Mouse (Mus musculus) stomach, embryonic 15.5 days (tissue): Measurements from ENCODE around the gene Nedd4. TPM values are rescaled to one million over a fixed set of nuclear protein-coding genes. Genes with fewer than 3 reads are reported as not detected.

Experiments
- ATAC-seq: fragments of 200-750 bp; cut with Nextera tagmentation; 2 replicates; pipeline ENCODE4 v1.8.0; 2017; ENCODE audit warnings: low read depth, moderate number of reproducible peaks, moderate TSS enrichment; ENCODE audit not compliant: insufficient read depth, low FRiP score
- H3K27ac ChIP-seq: fragments of 300-500 bp; sonication (generic); 2 replicates; pipeline ENCODE4 v1.5.1; 2015; ENCODE audit warnings: mild to moderate bottlenecking, inconsistent platforms
- H3K27me3 ChIP-seq: fragments of 300-500 bp; sonication (generic); replicated peaks from 2 replicates; pipeline ENCODE4 v1.6.1; 2015; ENCODE audit warnings: inconsistent platforms
- H3K36me3 ChIP-seq: fragments of 300-500 bp; sonication (generic); 2 replicates; pipeline ENCODE4 v1.6.1; 2015; ENCODE audit warnings: inconsistent platforms
- H3K4me1 ChIP-seq: fragments of 300-500 bp; sonication (generic); 2 replicates; pipeline ENCODE4 v1.6.1; 2015; ENCODE audit warnings: inconsistent platforms
- H3K4me2 ChIP-seq: fragments of 300-500 bp; sonication (generic); 2 replicates; pipeline ENCODE4 v1.6.1; 2015; ENCODE audit warnings: mild to moderate bottlenecking, inconsistent platforms
- H3K4me3 ChIP-seq: fragments of 300-500 bp; sonication (generic); replicated peaks from 2 replicates; pipeline ENCODE4 v1.5.1; 2015; ENCODE audit warnings: inconsistent platforms
- H3K9ac ChIP-seq: fragments of 300-500 bp; sonication (generic); 2 replicates; pipeline ENCODE4 v1.6.1; 2015; ENCODE audit warnings: inconsistent platforms
- H3K9me3 ChIP-seq: fragments of 300-500 bp; sonication (generic); 2 replicates; pipeline ENCODE4 v1.6.1; 2016; ENCODE audit warnings: inconsistent platforms
- WGBS: fragments of 180-500 bp; shearing (Covaris S2); methylation state at CpG from one replicate; pipeline ENCODE4 v1.1.7; 2015; 5-methylcytosine and 5-hydroxymethylcytosine counted together
- polyA plus RNA-seq: library from polyadenylated mRNA; unstranded; fragments of >200 nt; fragmentation: Nextera tagmentation; extraction: Ambion mirVana; gene quantifications from 2 replicates; pipeline ENCODE4 v1.2.1, GENCODE M21; 2015

Nedd4 gene
- polyA plus RNA-seq, 1 experiment from 2014 or later: 502 TPM

DNA sequence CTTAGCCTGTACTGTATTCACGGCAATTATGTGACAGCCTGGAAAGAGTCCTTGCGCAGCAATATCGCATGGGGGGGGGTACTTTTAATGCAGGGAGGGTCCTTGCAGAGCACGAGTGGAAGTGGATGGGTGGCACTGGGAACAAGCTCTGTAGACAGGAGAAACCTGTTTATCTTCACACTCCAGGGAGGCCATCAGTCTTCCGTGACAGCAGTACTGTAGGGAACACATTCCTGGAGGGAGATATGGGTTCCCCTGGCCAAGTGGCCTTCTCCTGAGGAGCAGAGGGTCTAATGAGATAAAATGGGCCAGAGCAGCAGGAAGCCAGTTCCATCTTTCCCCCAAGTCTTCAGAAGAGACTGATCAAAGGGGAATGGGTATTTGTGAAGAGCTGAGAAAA lies 118.5 kb downstream of the Nedd4 start:
- no peaks in the 10 kb centered on the region for H3K9me3 ChIP-seq
- H3K4me3 ChIP-seq: no peak overlapping the region
- no peaks in the 10 kb centered on the region for H3K36me3 ChIP-seq
- H3K4me2 ChIP-seq: no peak overlapping the region
- peaks cover 14% of the 10 kb centered on the region for H3K4me1 ChIP-seq
- H3K27me3 ChIP-seq: no peaks in the 10 kb centered on the region
- no peak overlapping the region for H3K9ac ChIP-seq
- no peak overlapping the region for H3K27ac ChIP-seq
- no peak for ATAC-seq
- WGBS: 24% methylated on average over 5 of the region's 5 CpGs

DNA sequence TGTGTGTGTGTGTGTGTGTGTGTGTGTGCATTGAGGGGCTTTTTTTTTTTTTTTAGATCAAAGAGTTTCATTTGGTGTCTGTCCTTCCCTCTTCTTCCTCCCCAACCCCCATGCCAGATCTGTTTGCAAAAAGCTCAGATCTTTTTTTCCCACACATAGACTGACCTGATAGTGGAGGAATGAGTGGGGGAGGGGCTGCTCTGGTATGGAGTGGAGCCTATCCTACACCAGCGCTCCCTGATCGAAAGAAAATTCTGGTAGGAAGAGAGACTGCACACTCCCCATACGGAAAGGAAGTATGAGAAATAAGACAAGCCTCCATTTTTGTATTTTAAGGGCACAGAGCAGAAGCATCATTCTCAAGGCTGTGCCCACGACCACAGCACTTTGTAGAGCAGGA lies 119.3 kb downstream of the Nedd4 start:
- Histone ChIP-seq H3K4me2 (no peak overlapping the region), H3K27me3 (no peaks in the 10 kb centered on the region), H3K27ac (no peak overlapping the region), H3K36me3 (no peaks in the 10 kb centered on the region), H3K4me1 (peaks cover 14% of the 10 kb centered on the region), H3K4me3 (no peak overlapping the region), H3K9ac (no peak overlapping the region), H3K9me3 (no peaks in the 10 kb centered on the region)
- ATAC-seq: no peak
- 22% methylated on average over 4 of the region's 4 CpGs for WGBS

DNA sequence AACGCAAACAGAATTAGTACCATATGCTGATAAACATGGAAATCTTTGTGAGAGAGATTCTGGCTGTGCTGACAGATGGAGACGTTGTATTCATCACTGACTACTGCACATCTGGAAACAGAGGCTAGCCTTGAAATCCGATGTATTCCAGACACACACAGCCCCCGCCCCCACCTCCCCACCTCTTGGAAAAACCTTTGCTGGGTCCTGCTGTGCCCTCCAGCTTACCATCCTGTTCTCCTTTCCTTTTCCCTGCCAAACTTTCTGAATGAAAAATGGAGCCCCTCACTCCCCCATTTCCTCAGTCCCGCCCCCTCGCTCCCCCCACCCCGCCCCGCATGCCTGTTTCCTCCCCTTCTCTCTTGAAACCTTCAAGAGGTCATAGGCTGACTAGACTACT lies 120.0 kb downstream of the Nedd4 start:
- no peak overlapping the region for H3K4me2 ChIP-seq
- H3K9ac ChIP-seq: no peak overlapping the region
- H3K4me1 ChIP-seq: peaks cover 14% of the 10 kb centered on the region
- no peaks in the 10 kb centered on the region for H3K9me3 ChIP-seq
- no peak overlapping the region for H3K4me3 ChIP-seq
- H3K27me3 ChIP-seq: no peaks in the 10 kb centered on the region
- 32% methylated on average over 8 of the region's 8 CpGs for WGBS
- H3K27ac ChIP-seq: no peak overlapping the region
- H3K36me3 ChIP-seq: no peaks in the 10 kb centered on the region
- no peak for ATAC-seq

DNA sequence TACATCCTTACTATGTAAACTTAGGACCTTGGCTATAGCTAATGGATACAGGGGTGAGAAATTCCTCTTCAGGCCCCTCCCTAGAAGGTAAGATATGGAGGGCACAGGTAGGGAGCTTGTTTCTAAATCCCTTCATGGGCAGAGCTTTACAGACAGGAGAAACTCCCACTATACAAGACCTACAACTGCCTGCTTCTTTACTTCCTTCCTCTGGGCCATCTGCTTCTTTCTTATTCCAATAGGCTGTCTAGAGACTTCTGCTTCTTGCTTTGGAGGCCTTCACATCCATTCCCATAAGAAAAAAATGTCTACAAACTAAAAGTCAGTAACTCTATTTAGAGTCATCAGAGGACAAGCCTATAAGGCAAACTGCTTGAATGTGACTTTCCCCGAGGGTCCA lies 125.6 kb downstream of the Nedd4 start:
- no peak overlapping the region for H3K4me2 ChIP-seq
- H3K27ac ChIP-seq: no peak overlapping the region
- no peak for ATAC-seq
- H3K27me3 ChIP-seq: no peaks in the 10 kb centered on the region
- no peaks in the 10 kb centered on the region for H3K36me3 ChIP-seq
- WGBS: 76% methylated on average over 1 of the region's 1 CpGs
- H3K9me3 ChIP-seq: no peaks in the 10 kb centered on the region
- H3K4me3 ChIP-seq: no peak overlapping the region
- no peaks in the 10 kb centered on the region; the same call in 1 of the 2 replicates for H3K4me1 ChIP-seq
- no peak overlapping the region for H3K9ac ChIP-seq

DNA sequence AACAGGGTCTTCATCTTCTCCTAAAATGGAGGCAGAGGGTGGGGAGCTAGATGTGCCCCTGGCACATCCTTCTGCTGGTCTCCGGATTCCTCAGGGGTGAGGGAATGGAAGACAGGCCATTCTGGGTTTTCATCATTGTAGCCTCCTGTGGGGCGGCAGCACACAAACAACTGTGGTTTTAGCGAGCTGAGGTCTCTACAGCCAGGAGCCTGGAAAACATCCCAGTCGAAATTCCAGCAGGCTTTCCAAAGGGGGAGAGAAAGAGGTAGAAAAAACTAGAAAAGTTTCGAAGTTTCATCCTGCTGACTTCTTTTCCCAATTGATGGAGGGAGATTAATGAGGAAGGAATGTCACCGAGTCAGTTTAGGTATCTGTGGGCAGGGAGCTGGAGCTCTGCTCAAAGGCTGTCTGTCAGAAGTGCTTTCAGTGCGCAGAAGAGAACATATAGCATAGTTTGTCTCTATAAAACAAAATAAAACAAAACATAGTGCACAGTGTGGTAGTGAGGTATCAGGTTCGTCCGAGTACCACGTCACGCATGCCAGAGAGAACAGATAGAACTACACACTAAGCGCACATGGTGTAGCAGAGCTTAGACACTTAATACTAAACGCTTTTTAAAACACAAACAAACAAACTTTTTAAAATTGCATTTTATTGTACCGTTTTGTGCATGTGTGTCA lies 128.5 kb downstream of the Nedd4 start:
- no peak overlapping the region for H3K4me2 ChIP-seq
- no peak overlapping the region for H3K27ac ChIP-seq
- no peaks in the 10 kb centered on the region for H3K9me3 ChIP-seq
- no peak for ATAC-seq
- H3K27me3 ChIP-seq: no peaks in the 10 kb centered on the region
- H3K36me3 ChIP-seq: no peaks in the 10 kb centered on the region
- H3K4me3 ChIP-seq: no peak overlapping the region
- H3K9ac ChIP-seq: no peak overlapping the region
- 48% methylated on average over 14 of the region's 14 CpGs for WGBS
- no peaks in the 10 kb centered on the region; the same call in 1 of the 2 replicates for H3K4me1 ChIP-seq

DNA sequence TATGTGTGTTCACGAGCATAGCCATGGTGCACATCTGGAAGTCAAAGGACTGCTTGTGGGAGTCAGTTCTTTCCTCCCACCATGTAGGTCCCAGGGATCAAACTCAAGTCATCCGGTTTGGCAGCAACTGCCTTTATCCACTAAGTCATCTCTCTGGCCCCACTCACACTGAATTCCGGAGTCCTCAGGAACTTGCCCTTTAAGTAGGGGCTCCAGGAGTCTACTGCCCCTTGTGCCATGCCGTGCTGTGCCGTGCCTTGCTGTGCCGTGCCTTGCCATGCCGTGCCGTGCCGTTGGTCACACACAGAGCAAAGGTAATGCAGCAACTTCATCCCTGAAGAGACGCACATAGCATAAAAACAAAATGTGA lies 129.1 kb downstream of the Nedd4 start:
- no peaks in the 10 kb centered on the region for H3K27me3 ChIP-seq
- no peak overlapping the region for H3K4me3 ChIP-seq
- no peak overlapping the region for H3K9ac ChIP-seq
- H3K4me1 ChIP-seq: no peaks in the 10 kb centered on the region; the same call in 1 of the 2 replicates
- no peak overlapping the region for H3K4me2 ChIP-seq
- no peak for ATAC-seq
- 51% methylated on average over 10 of the region's 10 CpGs for WGBS
- no peaks in the 10 kb centered on the region for H3K36me3 ChIP-seq
- H3K9me3 ChIP-seq: no peaks in the 10 kb centered on the region
- H3K27ac ChIP-seq: no peak overlapping the region

DNA sequence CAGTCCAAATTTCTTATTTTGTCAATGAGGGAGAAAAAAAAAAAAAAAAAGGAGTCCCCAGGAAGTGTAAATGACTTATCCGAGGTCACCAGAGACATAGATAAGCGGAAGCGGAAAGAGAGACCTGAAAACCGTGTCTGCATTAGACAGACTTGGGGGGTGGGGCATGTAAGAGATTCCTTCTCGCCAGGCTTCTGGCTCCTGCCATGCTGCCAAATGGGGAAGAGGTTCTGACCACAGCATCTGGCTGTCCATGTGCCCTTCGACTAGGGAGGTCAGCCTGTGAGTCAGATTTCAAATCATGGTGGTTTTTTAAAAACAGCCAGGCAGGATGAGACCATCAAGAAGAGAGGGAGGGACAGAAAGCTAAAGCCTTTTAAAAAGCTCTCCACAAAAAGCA lies 129.5 kb downstream of the Nedd4 start:
- Histone ChIP-seq H3K4me1 (no peaks in the 10 kb centered on the region; the same call in 1 of the 2 replicates), H3K9me3 (no peaks in the 10 kb centered on the region), H3K4me3 (no peak overlapping the region), H3K4me2 (no peak overlapping the region), H3K36me3 (no peaks in the 10 kb centered on the region), H3K9ac (no peak overlapping the region), H3K27me3 (no peaks in the 10 kb centered on the region), H3K27ac (no peak overlapping the region)
- WGBS: 24% methylated on average over 6 of the region's 6 CpGs
- no peak for ATAC-seq

DNA sequence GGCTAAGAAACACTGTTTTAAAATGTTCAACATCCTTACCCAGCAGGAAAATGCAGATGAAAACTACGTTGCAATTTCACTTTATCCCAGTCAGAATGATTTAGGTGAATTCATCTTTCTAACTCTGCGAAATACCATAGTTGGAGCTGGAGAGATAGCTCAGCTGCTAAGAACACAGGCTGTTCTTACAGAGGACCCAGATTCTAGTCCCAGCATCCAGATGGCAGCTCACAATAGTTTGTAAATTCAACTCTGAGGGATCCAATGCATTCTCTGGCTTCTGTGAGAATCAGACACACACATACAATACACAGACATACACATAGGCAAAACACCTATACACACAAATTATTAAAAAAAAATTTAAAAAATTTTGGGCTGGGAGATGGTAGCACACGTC lies 133.1 kb downstream of the Nedd4 start:
- no peak for ATAC-seq
- H3K4me2 ChIP-seq: no peak overlapping the region

DNA sequence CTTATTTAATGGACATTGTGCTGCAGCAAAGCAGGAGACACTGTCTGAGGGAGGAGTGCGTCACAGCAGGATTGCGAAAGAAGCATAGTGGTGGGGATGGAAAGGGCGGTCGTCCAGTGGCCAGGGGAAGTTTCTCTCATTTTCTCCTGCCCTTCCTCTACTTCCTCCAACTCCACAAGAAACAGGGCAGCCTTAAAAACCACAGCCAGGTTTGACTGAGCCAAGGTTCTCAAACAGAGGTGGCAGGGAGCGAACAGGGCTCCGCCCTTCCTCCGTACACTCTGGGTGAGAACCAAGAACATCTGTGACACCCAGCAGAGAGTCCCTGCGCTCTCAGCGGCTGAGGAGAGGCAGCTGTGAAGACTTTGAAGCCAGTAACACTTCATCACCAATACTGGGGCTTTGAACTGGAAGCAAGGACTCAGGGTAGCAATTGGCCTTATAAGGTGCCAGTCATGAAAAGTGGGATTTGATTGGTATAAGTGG lies 135.0 kb downstream of the Nedd4 start:
- 0 out of 2 replicates have a peak, but pooled peaks cover 3% of the 10 kb centered on the region for H3K4me1 ChIP-seq
- no peaks in the 10 kb centered on the region for H3K27me3 ChIP-seq
- H3K4me3 ChIP-seq: no peak overlapping the region
- no peak overlapping the region for H3K9ac ChIP-seq
- H3K27ac ChIP-seq: no peak overlapping the region
- peak overlapping the region; percentile 34 for H3K4me2 ChIP-seq
- H3K36me3 ChIP-seq: no peaks in the 10 kb centered on the region
- H3K9me3 ChIP-seq: no peaks in the 10 kb centered on the region
- ATAC-seq: no peak; the same call in 1 of the 2 replicates
- 46% methylated on average over 9 of the region's 9 CpGs for WGBS

More for the DNA sequence above, 133.1 kb downstream of the Nedd4 start:
- H3K4me1 ChIP-seq: peaks cover 3% of the 10 kb centered on the region; the same call in 1 of the 2 replicates
- no peak overlapping the region for H3K27ac ChIP-seq
- no peaks in the 10 kb centered on the region for H3K27me3 ChIP-seq
- no peaks in the 10 kb centered on the region for H3K36me3 ChIP-seq
- WGBS: 68% methylated on average over 3 of the region's 3 CpGs
- no peaks in the 10 kb centered on the region for H3K9me3 ChIP-seq
- H3K4me3 ChIP-seq: no peak overlapping the region
- H3K9ac ChIP-seq: no peak overlapping the region

Other genes with a start within 250 kb of the Nedd4 start
- gene Mns1, start 224.3 kb upstream of the Nedd4 start, polyA plus RNA-seq: 23.1 and 31.0 TPM in 2 replicates
- 23.3 and 25.0 TPM in 2 replicates for gene Tex9, start 170.1 kb upstream of the Nedd4 start, polyA plus RNA-seq
- gene Rfx7, start 130.1 kb upstream of the Nedd4 start, polyA plus RNA-seq: 10.3 and 10.6 TPM in 2 replicates
- gene Prtg, start 144.5 kb downstream of the Nedd4 start, polyA plus RNA-seq: 0.31 and 0.46 TPM in 2 replicates